Mouse (Mus musculus): ENCODE results near the gene Tmem151b. TPM values are rescaled to one million over a fixed set of nuclear protein-coding genes. Genes with fewer than 3 reads are reported as not detected.

Gene Tmem151b
- total and polyA plus RNA-seq, 2 experiments: 0.01 TPM; not detected in 1

DNA sequence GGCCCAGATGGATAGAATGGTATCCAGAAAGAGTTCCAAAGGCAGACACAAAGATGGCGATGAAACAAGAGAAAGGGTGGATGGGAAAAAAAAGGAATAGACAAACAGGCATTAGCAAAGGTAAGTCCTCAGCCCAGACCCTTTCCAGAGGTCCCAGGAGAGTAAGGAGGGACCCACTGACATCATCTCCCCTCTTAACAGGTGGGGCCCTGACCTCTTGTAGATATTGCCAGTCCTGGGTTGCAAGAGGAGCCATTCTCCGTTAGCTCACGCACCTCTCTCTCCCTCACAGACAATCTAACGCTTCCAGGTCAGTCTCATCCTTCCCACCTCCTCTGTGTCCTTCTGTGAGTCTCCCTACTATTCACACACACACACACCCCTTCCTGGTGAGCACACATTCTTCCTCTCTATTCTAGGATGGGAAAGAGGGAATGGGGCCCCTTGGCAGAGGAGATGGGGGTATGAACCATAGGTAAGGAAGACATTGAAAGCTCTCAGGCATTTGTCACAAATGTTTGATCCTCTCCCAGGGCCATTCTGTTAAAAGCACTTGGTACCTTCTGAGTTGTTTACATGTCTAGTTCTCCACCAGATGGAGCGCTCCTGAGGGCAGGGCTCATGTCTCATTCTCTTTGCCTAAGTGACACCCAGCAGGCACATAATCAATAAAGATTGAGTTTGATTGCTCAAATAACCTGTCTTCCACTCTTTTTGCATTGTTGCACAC lies 1.9 kb downstream of the Tmem151b start:
- no peaks in the 10 kb centered on the region for H3K4me1 ChIP-seq (ENCODE audit: control insufficient read depth, insufficient read depth, low read length)
- H3K9ac ChIP-seq (ENCODE audit: low read depth, low read length): no peak overlapping the region
- H3K27me3 ChIP-seq (ENCODE audit: control insufficient read depth, insufficient read depth, low read length): peaks cover 39% of the 10 kb centered on the region
- no peak overlapping the region for H3K4me3 ChIP-seq (ENCODE audit: insufficient read depth, low read depth, low read length)
- no peak for TF ChIP-seq CTCF (IDR thresholded peaks at IDR 0.05; ENCODE audit: low read depth, low read length)
- no peak for TF ChIP-seq POLR2A (IDR thresholded peaks at IDR 0.05; ENCODE audit: extremely low read depth, insufficient read depth, low read length)
- 65% methylated on average over 5 of the region's 5 CpGs for WGBS
- DNase-seq (ENCODE audit: extremely low read depth, low read depth, low spot score): no peak
- H3K79me2 ChIP-seq (ENCODE audit: control insufficient read depth, insufficient read depth, low read length): no peaks in the 10 kb centered on the region
- H3K36me3 ChIP-seq (ENCODE audit: control insufficient read depth, insufficient read depth, low read length): no peaks in the 10 kb centered on the region
- H3K27ac ChIP-seq (replicated peaks; ENCODE audit: insufficient read depth, low read depth, low read length): no peak overlapping the region

DNA sequence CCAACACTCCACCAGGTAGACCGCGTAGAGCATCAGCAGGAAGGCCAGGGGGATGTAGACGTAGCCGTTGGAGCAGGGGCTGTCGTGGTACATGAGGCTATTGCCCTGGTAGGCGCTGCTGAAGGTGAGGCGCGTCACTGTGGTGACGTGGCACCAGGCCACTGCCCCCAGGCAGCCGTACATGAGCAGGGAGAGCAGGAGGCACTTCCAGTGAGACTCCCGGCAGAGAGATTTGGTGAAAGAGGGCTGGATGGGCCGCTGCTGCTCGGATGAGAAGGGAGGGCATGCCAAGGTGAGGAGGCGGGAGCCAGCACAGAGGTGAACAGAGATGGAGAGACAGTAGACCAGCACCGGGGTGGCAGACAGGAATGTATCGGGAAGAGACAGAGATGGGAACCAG lies 2.5 kb downstream of the Tmem151b start:
- no peak overlapping the region for H3K27ac ChIP-seq (replicated peaks; ENCODE audit: insufficient read depth, low read depth, low read length)
- no peaks in the 10 kb centered on the region for H3K36me3 ChIP-seq (ENCODE audit: control insufficient read depth, insufficient read depth, low read length)
- no peak overlapping the region for H3K9ac ChIP-seq (ENCODE audit: low read depth, low read length)
- peaks cover 42% of the 10 kb centered on the region for H3K27me3 ChIP-seq (ENCODE audit: control insufficient read depth, insufficient read depth, low read length)
- DNase-seq (ENCODE audit: extremely low read depth, low read depth, low spot score): no peak
- TF ChIP-seq POLR2A (IDR thresholded peaks at IDR 0.05; ENCODE audit: extremely low read depth, insufficient read depth, low read length): no peak
- TF ChIP-seq CTCF (IDR thresholded peaks at IDR 0.05; ENCODE audit: low read depth, low read length): no peak
- 73% methylated on average over 16 of the region's 16 CpGs for WGBS
- no peaks in the 10 kb centered on the region for H3K4me1 ChIP-seq (ENCODE audit: control insufficient read depth, insufficient read depth, low read length)
- no peak overlapping the region for H3K4me3 ChIP-seq (ENCODE audit: insufficient read depth, low read depth, low read length)
- H3K79me2 ChIP-seq (ENCODE audit: control insufficient read depth, insufficient read depth, low read length): no peaks in the 10 kb centered on the region

DNA sequence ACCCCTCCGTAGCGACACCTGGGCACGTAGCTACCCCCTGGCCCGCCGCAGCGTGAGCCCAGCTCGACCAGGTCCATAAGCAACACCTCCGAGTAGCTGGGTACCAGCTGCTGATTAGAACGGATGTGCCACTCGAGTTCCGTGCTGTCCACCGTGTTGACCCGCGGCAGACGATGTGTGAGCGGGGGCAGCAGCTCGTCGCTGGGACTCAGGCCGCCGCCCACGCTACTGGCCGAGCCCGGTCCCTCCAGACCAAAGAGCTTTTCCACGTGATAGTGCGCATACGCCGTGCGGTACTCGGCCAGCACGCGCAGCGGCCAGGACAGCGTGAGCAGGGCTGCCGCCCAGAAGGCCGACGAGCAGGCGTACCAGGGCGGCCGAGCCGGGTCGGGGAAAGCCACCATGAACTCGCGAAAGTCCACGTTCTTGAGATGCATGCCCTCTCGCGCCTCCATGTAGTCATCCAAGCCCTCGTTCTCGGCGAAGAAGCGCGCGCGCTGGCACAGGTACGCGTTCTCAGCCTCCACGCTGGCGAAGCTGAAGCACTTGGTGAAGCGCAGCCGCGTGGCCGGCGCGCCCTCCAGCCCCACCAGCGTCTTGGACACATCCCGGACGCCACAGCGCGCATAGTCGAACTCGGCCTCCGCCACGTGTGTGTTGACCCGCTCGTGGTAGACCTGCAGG lies 4.1 kb downstream of the Tmem151b start:
- H3K36me3 ChIP-seq (ENCODE audit: control insufficient read depth, insufficient read depth, low read length): no peaks in the 10 kb centered on the region
- no peaks in the 10 kb centered on the region for H3K79me2 ChIP-seq (ENCODE audit: control insufficient read depth, insufficient read depth, low read length)
- WGBS: 5% methylated on average over 74 of the region's 74 CpGs
- TF ChIP-seq POLR2A (IDR thresholded peaks at IDR 0.05; ENCODE audit: extremely low read depth, insufficient read depth, low read length) (no peak), CTCF (IDR thresholded peaks at IDR 0.05; ENCODE audit: low read depth, low read length) (no peak)
- DNase-seq (ENCODE audit: extremely low read depth, low read depth, low spot score): no peak
- H3K4me3 ChIP-seq (ENCODE audit: insufficient read depth, low read depth, low read length): no peak overlapping the region
- no peak overlapping the region for H3K27ac ChIP-seq (replicated peaks; ENCODE audit: insufficient read depth, low read depth, low read length)
- peaks cover 44% of the 10 kb centered on the region for H3K27me3 ChIP-seq (ENCODE audit: control insufficient read depth, insufficient read depth, low read length)
- H3K9ac ChIP-seq (ENCODE audit: low read depth, low read length): no peak overlapping the region
- H3K4me1 ChIP-seq (ENCODE audit: control insufficient read depth, insufficient read depth, low read length): no peaks in the 10 kb centered on the region

DNA sequence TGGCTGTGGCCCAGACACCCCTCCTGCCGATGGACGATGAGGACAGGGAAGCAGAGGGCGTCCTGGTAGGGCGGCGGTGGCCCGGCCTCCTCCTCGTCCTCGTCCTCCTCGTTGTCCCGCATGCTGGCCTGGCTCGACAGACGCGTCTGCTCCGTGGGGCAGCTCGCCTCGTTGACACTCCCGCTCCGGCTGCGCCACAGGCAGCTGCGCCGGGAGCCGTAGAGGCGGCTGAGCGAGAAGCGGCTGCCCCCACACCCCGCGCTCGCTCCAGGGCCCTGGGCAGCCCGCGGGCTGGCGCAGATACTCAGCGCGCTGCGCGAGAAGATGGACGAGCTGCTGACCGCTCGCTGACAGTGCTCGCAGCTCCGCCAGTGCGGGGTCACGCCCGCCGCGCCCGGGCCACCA lies 4.6 kb downstream of the Tmem151b start:
- no peak for DNase-seq (ENCODE audit: extremely low read depth, low read depth, low spot score)
- Histone ChIP-seq H3K27me3 (ENCODE audit: control insufficient read depth, insufficient read depth, low read length) (peaks cover 44% of the 10 kb centered on the region), H3K9ac (ENCODE audit: low read depth, low read length) (no peak overlapping the region), H3K4me3 (ENCODE audit: insufficient read depth, low read depth, low read length) (no peak overlapping the region), H3K36me3 (ENCODE audit: control insufficient read depth, insufficient read depth, low read length) (no peaks in the 10 kb centered on the region), H3K27ac (replicated peaks; ENCODE audit: insufficient read depth, low read depth, low read length) (no peak overlapping the region), H3K4me1 (ENCODE audit: control insufficient read depth, insufficient read depth, low read length) (no peaks in the 10 kb centered on the region), H3K79me2 (ENCODE audit: control insufficient read depth, insufficient read depth, low read length) (no peaks in the 10 kb centered on the region)
- TF ChIP-seq POLR2A (IDR thresholded peaks at IDR 0.05; ENCODE audit: extremely low read depth, insufficient read depth, low read length) (no peak), CTCF (IDR thresholded peaks at IDR 0.05; ENCODE audit: low read depth, low read length) (no peak)
- 2% methylated on average over 46 of the region's 46 CpGs for WGBS

DNA sequence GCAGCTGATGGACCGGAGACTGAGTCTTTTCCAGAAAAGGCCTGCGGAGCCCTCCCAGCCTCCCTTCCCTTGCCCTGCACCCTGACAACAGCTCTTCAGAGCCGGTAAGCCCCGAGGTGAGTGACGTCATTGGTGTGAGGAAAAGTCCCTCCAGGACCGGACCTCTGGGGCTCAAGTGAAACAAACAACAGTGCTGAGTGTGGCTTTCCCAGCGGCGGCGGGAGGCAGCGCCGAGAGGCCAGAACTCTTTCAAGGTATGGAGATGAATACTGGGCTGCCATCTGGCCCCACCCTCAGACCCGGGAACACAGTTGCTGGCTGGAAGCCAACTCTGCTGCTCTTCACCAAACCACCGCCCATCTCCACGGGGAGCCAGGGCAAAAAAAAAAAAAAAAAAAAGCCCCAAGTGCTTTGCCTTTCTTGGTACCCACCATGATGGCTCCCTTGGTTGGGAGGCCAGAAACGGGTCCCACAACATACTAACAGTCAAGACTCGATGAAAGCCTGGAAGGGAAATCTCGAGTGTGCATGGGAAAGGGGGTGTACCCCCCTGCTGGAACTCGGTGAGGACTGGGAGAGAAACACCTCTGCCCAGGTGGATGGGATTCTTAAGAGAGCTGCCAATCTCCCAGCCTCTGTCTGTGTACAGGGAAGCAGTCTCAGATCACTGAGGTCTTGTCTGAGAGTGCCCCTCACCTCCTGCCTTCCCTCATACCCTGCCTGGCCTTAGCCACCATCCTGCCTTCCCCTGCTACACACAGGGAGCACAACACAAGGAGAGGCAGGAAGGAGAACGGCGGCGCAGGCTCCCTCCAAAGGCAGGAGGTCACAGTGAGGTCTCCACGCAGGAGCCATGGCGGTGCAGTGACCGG lies 5.2 kb downstream of the Tmem151b start:
- H3K9ac ChIP-seq (ENCODE audit: low read depth, low read length): no peak overlapping the region
- no peak for DNase-seq (ENCODE audit: extremely low read depth, low read depth, low spot score)
- H3K79me2 ChIP-seq (ENCODE audit: control insufficient read depth, insufficient read depth, low read length): no peaks in the 10 kb centered on the region
- TF ChIP-seq POLR2A (IDR thresholded peaks at IDR 0.05; ENCODE audit: extremely low read depth, insufficient read depth, low read length) (no peak), CTCF (IDR thresholded peaks at IDR 0.05; ENCODE audit: low read depth, low read length) (no peak)
- peaks cover 44% of the 10 kb centered on the region for H3K27me3 ChIP-seq (ENCODE audit: control insufficient read depth, insufficient read depth, low read length)
- no peaks in the 10 kb centered on the region for H3K4me1 ChIP-seq (ENCODE audit: control insufficient read depth, insufficient read depth, low read length)
- no peaks in the 10 kb centered on the region for H3K36me3 ChIP-seq (ENCODE audit: control insufficient read depth, insufficient read depth, low read length)
- WGBS: 8% methylated on average over 24 of the region's 24 CpGs
- H3K27ac ChIP-seq (replicated peaks; ENCODE audit: insufficient read depth, low read depth, low read length): no peak overlapping the region
- H3K4me3 ChIP-seq (ENCODE audit: insufficient read depth, low read depth, low read length): no peak overlapping the region

All from liver, adult 2 months (tissue).